Mouse (Mus musculus): ENCODE measurements around the gene Daam2. TPM values are rescaled to one million over a fixed set of nuclear protein-coding genes. Genes with fewer than 3 reads are reported as not detected.
A peak's percentile ranks its signal among the peaks of the same experiment; 100 is the strongest.

Daam2 gene
- polyA plus RNA-seq, 1 experiment from 2014 or later: 4.7 TPM

GRCm38 (mm10) chr17:49512671-49513085, 51.5 kb downstream of the Daam2 start:
- ATAC-seq (replicated peaks; ENCODE audit: low FRiP score, low read depth): no peak; the same call in 1 of the 2 replicates
- Histone ChIP-seq H3K27ac (no peak overlapping the region), H3K9me3 (replicated peaks; ENCODE audit: low read length) (no peaks in the 10 kb centered on the region), H3K4me2 (ENCODE audit: low read length) (no peak overlapping the region), H3K4me1 (replicated peaks; ENCODE audit: insufficient read depth, low read length) (no peaks in the 10 kb centered on the region), H3K27me3 (ENCODE audit: insufficient read depth, low read length) (no peaks in the 10 kb centered on the region), H3K36me3 (ENCODE audit: insufficient read depth, low read length) (no peaks in the 10 kb centered on the region), H3K9ac (ENCODE audit: low read depth, low read length) (no peak overlapping the region), H3K4me3 (replicated peaks; ENCODE audit: low read depth, low read length) (no peak overlapping the region)
- peak; percentile 36 for DNase-seq (ENCODE audit: low spot score)
- no peak for TF ChIP-seq CTCF (IDR thresholded peaks at IDR 0.05; ENCODE audit: low read depth)
- 44% methylated on average over 5 of the region's 5 CpGs for WGBS

GRCm38 (mm10) chr17:49509431-49509830, 54.7 kb downstream of the Daam2 start:
- Histone ChIP-seq H3K4me3 (replicated peaks; ENCODE audit: low read depth, low read length) (no peak overlapping the region), H3K4me1 (replicated peaks; ENCODE audit: insufficient read depth, low read length) (no peaks in the 10 kb centered on the region), H3K4me2 (ENCODE audit: low read length) (no peak overlapping the region), H3K9me3 (replicated peaks; ENCODE audit: low read length) (no peaks in the 10 kb centered on the region), H3K27ac (no peak overlapping the region), H3K36me3 (ENCODE audit: insufficient read depth, low read length) (no peaks in the 10 kb centered on the region), H3K27me3 (ENCODE audit: insufficient read depth, low read length) (no peaks in the 10 kb centered on the region), H3K9ac (ENCODE audit: low read depth, low read length) (no peak overlapping the region)
- no peak for DNase-seq (ENCODE audit: low spot score)
- no peak for TF ChIP-seq CTCF (IDR thresholded peaks at IDR 0.05; ENCODE audit: low read depth)
- WGBS: 92% methylated on average over 16 of the region's 16 CpGs
- no peak for ATAC-seq (replicated peaks; ENCODE audit: low FRiP score, low read depth)

GRCm38 (mm10) chr17:49503246-49503900, 60.8 kb downstream of the Daam2 start:
- H3K4me1 ChIP-seq (replicated peaks; ENCODE audit: insufficient read depth, low read length): no peaks in the 10 kb centered on the region
- no peaks in the 10 kb centered on the region for H3K27me3 ChIP-seq (ENCODE audit: insufficient read depth, low read length)
- no peaks in the 10 kb centered on the region for H3K9me3 ChIP-seq (replicated peaks; ENCODE audit: low read length)
- H3K4me3 ChIP-seq (replicated peaks; ENCODE audit: low read depth, low read length): no peak overlapping the region
- WGBS: 79% methylated on average over 6 of the region's 6 CpGs
- DNase-seq (ENCODE audit: low spot score) (no peak), ATAC-seq (replicated peaks; ENCODE audit: low FRiP score, low read depth) (no peak)
- TF ChIP-seq CTCF (IDR thresholded peaks at IDR 0.05; ENCODE audit: low read depth): no peak
- no peak overlapping the region for H3K27ac ChIP-seq
- H3K4me2 ChIP-seq (ENCODE audit: low read length): no peak overlapping the region
- no peaks in the 10 kb centered on the region for H3K36me3 ChIP-seq (ENCODE audit: insufficient read depth, low read length)
- H3K9ac ChIP-seq (ENCODE audit: low read depth, low read length): no peak overlapping the region

GRCm38 (mm10) chr17:49500234-49500633, 63.9 kb downstream of the Daam2 start:
- 49% methylated on average over 2 of the region's 2 CpGs for WGBS
- H3K9ac ChIP-seq (ENCODE audit: low read depth, low read length): no peak overlapping the region
- no peak for TF ChIP-seq CTCF (IDR thresholded peaks at IDR 0.05; ENCODE audit: low read depth)
- H3K4me1 ChIP-seq (replicated peaks; ENCODE audit: insufficient read depth, low read length): no peaks in the 10 kb centered on the region
- no peak for DNase-seq (ENCODE audit: low spot score)
- H3K4me2 ChIP-seq (ENCODE audit: low read length): no peak overlapping the region
- H3K36me3 ChIP-seq (ENCODE audit: insufficient read depth, low read length): no peaks in the 10 kb centered on the region
- no peak overlapping the region for H3K4me3 ChIP-seq (replicated peaks; ENCODE audit: low read depth, low read length)
- no peak overlapping the region for H3K27ac ChIP-seq
- H3K9me3 ChIP-seq (replicated peaks; ENCODE audit: low read length): no peaks in the 10 kb centered on the region
- no peak for ATAC-seq (replicated peaks; ENCODE audit: low FRiP score, low read depth)
- no peaks in the 10 kb centered on the region for H3K27me3 ChIP-seq (ENCODE audit: insufficient read depth, low read length)

DNA sequence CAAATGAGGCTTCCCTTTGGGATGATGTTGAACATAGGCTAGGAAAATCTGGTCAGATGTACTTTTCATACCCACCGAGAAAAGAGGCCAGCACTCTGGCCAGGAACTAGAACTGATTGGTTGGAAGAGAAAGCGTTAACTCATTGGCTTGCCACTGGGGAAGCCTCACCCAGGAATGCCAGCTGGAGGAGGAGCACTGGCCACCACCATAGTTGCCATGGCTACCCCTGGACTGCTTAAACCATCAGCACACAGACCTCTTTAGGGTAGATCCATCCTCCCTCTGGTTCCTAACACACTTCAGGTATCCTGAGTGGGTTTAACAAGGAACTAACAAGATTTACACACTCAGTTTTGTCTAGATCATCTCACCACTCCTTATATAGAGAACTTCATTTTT, 64.5 kb downstream of the Daam2 start:
- Histone ChIP-seq H3K9me3 (replicated peaks; ENCODE audit: low read length) (no peaks in the 10 kb centered on the region), H3K27me3 (ENCODE audit: insufficient read depth, low read length) (no peaks in the 10 kb centered on the region), H3K4me3 (replicated peaks; ENCODE audit: low read depth, low read length) (no peak overlapping the region), H3K36me3 (ENCODE audit: insufficient read depth, low read length) (no peaks in the 10 kb centered on the region), H3K4me2 (ENCODE audit: low read length) (no peak overlapping the region), H3K9ac (ENCODE audit: low read depth, low read length) (no peak overlapping the region), H3K4me1 (replicated peaks; ENCODE audit: insufficient read depth, low read length) (no peaks in the 10 kb centered on the region), H3K27ac (no peak overlapping the region)
- no peak for TF ChIP-seq CTCF (IDR thresholded peaks at IDR 0.05; ENCODE audit: low read depth)
- 93% methylated on average over 2 of the region's 2 CpGs for WGBS
- ATAC-seq (replicated peaks; ENCODE audit: low FRiP score, low read depth) (no peak), DNase-seq (ENCODE audit: low spot score) (no peak)

DNA sequence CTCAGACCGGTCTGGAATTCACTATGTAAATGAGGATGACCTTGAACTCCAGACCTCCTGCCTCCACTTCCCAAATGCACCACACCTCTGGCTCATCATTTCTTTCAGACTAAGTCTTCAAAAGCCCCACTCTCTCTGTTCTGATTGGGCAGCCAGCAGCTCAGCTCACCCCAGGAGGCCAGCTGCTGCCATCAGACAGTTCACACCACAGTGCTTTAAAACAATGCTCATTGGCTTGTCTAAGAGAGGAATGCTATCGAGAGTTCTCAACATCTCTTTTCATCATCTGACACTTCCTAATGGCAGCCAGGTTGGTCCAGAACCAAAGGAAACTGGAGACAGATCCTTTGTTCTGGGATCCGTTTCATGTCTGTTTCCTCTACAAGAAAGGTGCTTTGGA, 66.0 kb downstream of the Daam2 start:
- Histone ChIP-seq H3K4me2 (ENCODE audit: low read length) (no peak overlapping the region), H3K27me3 (ENCODE audit: insufficient read depth, low read length) (no peaks in the 10 kb centered on the region)
- WGBS: 65% methylated on average over 3 of the region's 3 CpGs

GRCm38 (mm10) chr17:49493276-49493675, 70.9 kb downstream of the Daam2 start:
- H3K27me3 ChIP-seq (ENCODE audit: insufficient read depth, low read length): no peaks in the 10 kb centered on the region
- H3K36me3 ChIP-seq (ENCODE audit: insufficient read depth, low read length): 0 out of 2 replicates have a peak, but pooled peaks cover 2% of the 10 kb centered on the region
- no peak overlapping the region for H3K9ac ChIP-seq (ENCODE audit: low read depth, low read length)
- DNase-seq (ENCODE audit: low spot score) (no peak), ATAC-seq (replicated peaks; ENCODE audit: low FRiP score, low read depth) (no peak)
- H3K27ac ChIP-seq: no peak overlapping the region
- no peak overlapping the region for H3K4me3 ChIP-seq (replicated peaks; ENCODE audit: low read depth, low read length)
- no peaks in the 10 kb centered on the region for H3K4me1 ChIP-seq (replicated peaks; ENCODE audit: insufficient read depth, low read length)
- 95% methylated on average over 4 of the region's 4 CpGs for WGBS
- H3K4me2 ChIP-seq (ENCODE audit: low read length): no peak overlapping the region
- no peak for TF ChIP-seq CTCF (IDR thresholded peaks at IDR 0.05; ENCODE audit: low read depth)
- no peaks in the 10 kb centered on the region for H3K9me3 ChIP-seq (replicated peaks; ENCODE audit: low read length)

More for the DNA sequence above, 66.0 kb downstream of the Daam2 start:
- DNase-seq (ENCODE audit: low spot score): no peak
- ATAC-seq (replicated peaks; ENCODE audit: low FRiP score, low read depth): no peak
- H3K27ac ChIP-seq: no peak overlapping the region
- H3K4me3 ChIP-seq (replicated peaks; ENCODE audit: low read depth, low read length): no peak overlapping the region
- no peaks in the 10 kb centered on the region for H3K4me1 ChIP-seq (replicated peaks; ENCODE audit: insufficient read depth, low read length)
- no peak overlapping the region for H3K9ac ChIP-seq (ENCODE audit: low read depth, low read length)
- TF ChIP-seq CTCF (IDR thresholded peaks at IDR 0.05; ENCODE audit: low read depth): no peak
- H3K36me3 ChIP-seq (ENCODE audit: insufficient read depth, low read length): 0 out of 2 replicates have a peak, but pooled peaks cover 2% of the 10 kb centered on the region
- no peaks in the 10 kb centered on the region for H3K9me3 ChIP-seq (replicated peaks; ENCODE audit: low read length)
